Mouse (Mus musculus) kidney, postnatal 36 days (tissue): ENCODE results near the gene Agrp.

Experiments
- DNase-seq, 2 experiments: peaks; one replicate each; pipeline ENCODE4 v3.0.0; 2021 to 2022; ENCODE audit warnings: mixed read lengths in 2 of 2

Gene Agrp

DNA sequence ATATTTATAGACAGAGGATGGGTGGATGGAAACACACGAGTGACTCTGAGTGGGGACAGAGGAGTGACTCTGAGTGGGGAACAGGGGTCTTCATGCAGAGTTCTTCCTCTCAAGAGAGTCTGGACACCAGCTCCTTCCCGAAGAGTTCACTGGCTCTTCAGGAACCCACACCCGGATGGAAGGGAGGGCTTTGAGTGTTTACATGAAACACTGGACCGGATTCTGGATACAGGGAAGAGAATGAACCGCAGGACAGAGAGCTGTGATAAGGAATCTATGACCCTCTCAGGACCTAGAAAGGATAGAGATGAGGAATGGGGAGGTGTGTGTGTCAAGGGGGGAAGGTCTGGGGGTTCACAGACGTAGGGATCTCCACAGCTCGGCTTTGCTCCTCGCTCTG, 119.8 kb downstream of the Agrp start:
- no peak for DNase-seq
